Mouse (Mus musculus) embryonic facial prominence, embryonic 11.5 days (tissue): ENCODE measurements at regions not wholly inside any gene's neighbourhood (a gene's known extent, or its start where the extent isn't known, plus 50 kb on each side); places are given as distances from the start of the nearest gene placed in this dataset.
A peak's percentile ranks its signal among the peaks of the same experiment; 100 is the strongest.

Experiments used
- ATAC-seq: fragments of 200-750 bp; cut with Nextera tagmentation; replicated peaks from 2 replicates; pipeline ENCODE4 v1.8.0; 2017; ENCODE audit warnings: low read depth; ENCODE audit not compliant: insufficient number of reproducible peaks, low FRiP score, low TSS enrichment
- DNase-seq: peaks from one replicate; pipeline ENCODE4 v3.0.0-alpha.2; 2015; ENCODE audit warnings: low spot score
- H3K27ac ChIP-seq: fragments of 300-500 bp; sonication (generic); replicated peaks from 2 replicates; pipeline ENCODE4 v1.5.1; 2014; ENCODE audit warnings: mild to moderate bottlenecking, low read depth, low read length, control low read depth
- H3K27me3 ChIP-seq: fragments of 300-500 bp; sonication (generic); 2 replicates; pipeline ENCODE4 v1.6.1; 2014; ENCODE audit warnings: mild to moderate bottlenecking, low read length, moderate library complexity, mixed read lengths; ENCODE audit not compliant: control insufficient read depth, insufficient read depth
- H3K36me3 ChIP-seq: fragments of 300-500 bp; sonication (generic); replicated peaks from 2 replicates; pipeline ENCODE4 v1.6.1; 2014; ENCODE audit warnings: low read depth, mild to moderate bottlenecking, low read length, moderate library complexity, mixed read lengths; ENCODE audit not compliant: control insufficient read depth, insufficient read depth
- H3K4me1 ChIP-seq: fragments of 300-500 bp; sonication (generic); 2 replicates; pipeline ENCODE4 v1.6.1; 2014; ENCODE audit warnings: low read length, mixed read lengths; ENCODE audit not compliant: control insufficient read depth, insufficient read depth
- H3K4me2 ChIP-seq: fragments of 300-500 bp; sonication (generic); 2 replicates; pipeline ENCODE4 v1.6.1; 2014; ENCODE audit warnings: low read depth, mild to moderate bottlenecking, control low read depth, low read length, moderate library complexity
- H3K4me3 ChIP-seq: fragments of 300-500 bp; sonication (generic); 2 replicates; pipeline ENCODE4 v1.5.1; 2014; ENCODE audit warnings: low read depth, low read length, control low read depth
- H3K9ac ChIP-seq: fragments of 300-500 bp; sonication (generic); replicated peaks from 2 replicates; pipeline ENCODE4 v1.6.1; 2014; ENCODE audit warnings: mild to moderate bottlenecking, control low read depth, low read length
- H3K9me3 ChIP-seq: fragments of 300-500 bp; sonication (generic); replicated peaks from 2 replicates; pipeline ENCODE4 v1.6.1; 2016; ENCODE audit warnings: mild to moderate bottlenecking, low read length, inconsistent platforms, mixed read lengths; ENCODE audit not compliant: control insufficient read depth
- WGBS: fragments of 180-500 bp; shearing (Covaris S2); extraction: QIAGEN DNeasy Blood & Tissue Kit; methylation state at CpG from one replicate; pipeline ENCODE4 v1.1.7; 2014; 5-methylcytosine and 5-hydroxymethylcytosine counted together

GRCm38 (mm10) chr7:68568127-68568510 is 180.9 kb downstream of the Arrdc4 start:
- 90% methylated on average over 9 of the region's 9 CpGs for WGBS
- Histone ChIP-seq H3K9me3 (no peaks in the 10 kb centered on the region), H3K4me1 (no peaks in the 10 kb centered on the region), H3K36me3 (no peaks in the 10 kb centered on the region), H3K27me3 (no peaks in the 10 kb centered on the region), H3K27ac (no peak overlapping the region), H3K9ac (no peak overlapping the region), H3K4me3 (no peak overlapping the region), H3K4me2 (no peak overlapping the region)
- DNase-seq (no peak), ATAC-seq (no peak)

GRCm38 (mm10) chr7:68567452-68568126 is 181.5 kb downstream of the Arrdc4 start:
- H3K27me3 ChIP-seq = no peaks in the 10 kb centered on the region
- no peaks in the 10 kb centered on the region for H3K4me1 ChIP-seq
- no peak for ATAC-seq
- no peak overlapping the region for H3K4me3 ChIP-seq
- 69% methylated on average over 3 of the region's 3 CpGs for WGBS
- H3K9ac ChIP-seq = no peak overlapping the region
- no peak for DNase-seq
- no peaks in the 10 kb centered on the region for H3K9me3 ChIP-seq
- H3K4me2 ChIP-seq = no peak overlapping the region
- H3K27ac ChIP-seq = no peak overlapping the region
- no peaks in the 10 kb centered on the region for H3K36me3 ChIP-seq

DNA sequence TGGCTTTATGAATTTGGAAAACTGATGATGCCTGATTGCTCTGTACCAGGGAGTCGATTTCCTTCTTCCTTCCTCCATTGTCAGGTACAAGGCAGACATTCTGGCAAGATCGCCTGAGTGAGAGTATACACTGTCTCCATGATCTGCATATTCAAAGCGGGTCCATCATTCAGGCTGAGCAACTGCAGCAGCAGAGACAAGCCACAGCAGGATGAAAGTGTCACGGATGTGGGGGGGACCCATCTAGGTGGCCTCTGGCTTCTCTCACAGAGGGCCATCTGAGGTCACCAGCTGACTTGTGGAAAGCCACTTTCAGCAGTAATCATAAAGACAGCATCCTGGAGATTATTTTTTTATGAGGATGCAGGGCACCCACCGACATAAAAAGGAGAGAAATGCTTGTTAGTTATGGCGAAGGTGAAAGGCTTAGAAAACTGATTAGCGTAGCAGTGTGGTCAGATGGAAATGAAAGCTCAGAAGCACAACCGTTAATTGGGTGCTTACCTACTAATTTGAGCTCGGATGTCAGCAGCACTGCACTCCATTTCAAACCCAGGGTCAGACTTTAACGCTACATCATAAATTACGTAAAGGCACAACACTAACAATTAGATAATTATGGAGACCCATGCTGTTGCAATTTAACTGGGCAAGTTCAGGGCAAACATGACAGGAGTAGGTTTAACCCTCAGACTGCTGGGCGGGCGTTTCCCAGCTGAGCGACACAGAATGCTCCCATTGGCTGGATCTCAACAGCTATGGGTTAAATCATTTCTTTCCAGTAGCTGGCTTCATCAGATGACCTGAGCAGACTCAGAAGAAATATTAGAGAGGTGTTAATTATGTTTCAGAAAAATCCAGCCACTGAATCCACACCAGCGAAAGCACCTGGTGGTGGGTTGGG is 189.3 kb downstream of the Arrdc4 start:
- ATAC-seq (no peak), DNase-seq (peak; percentile 35)
- H3K4me2 ChIP-seq = no peak overlapping the region
- H3K9ac ChIP-seq = no peak overlapping the region
- H3K36me3 ChIP-seq = no peaks in the 10 kb centered on the region
- no peaks in the 10 kb centered on the region for H3K4me1 ChIP-seq
- WGBS = 54% methylated on average over 15 of the region's 15 CpGs
- no peak overlapping the region for H3K4me3 ChIP-seq
- H3K9me3 ChIP-seq = no peaks in the 10 kb centered on the region
- H3K27ac ChIP-seq = no peak overlapping the region
- no peaks in the 10 kb centered on the region for H3K27me3 ChIP-seq

DNA sequence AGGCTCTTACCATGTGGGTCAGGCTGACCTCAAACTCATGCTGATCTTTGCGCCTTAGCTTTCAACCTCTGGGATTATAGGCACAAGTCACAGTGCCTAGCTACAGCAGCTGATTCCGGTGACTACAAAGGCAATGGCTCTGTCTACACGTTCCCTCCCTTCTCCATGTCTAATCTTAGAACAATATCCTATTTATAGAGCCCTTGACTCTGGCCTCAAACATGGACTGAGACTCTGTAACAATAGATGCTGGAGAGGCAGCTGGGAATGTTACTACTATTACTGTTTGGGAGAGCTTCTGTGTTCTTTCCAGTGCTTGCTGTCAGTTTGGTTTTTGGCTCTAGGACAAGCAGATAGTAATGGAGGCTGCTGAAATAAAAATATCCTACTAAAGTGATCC is 198.7 kb downstream of the Arrdc4 start:
- Histone ChIP-seq H3K27me3 (no peaks in the 10 kb centered on the region), H3K4me3 (no peak overlapping the region), H3K36me3 (no peaks in the 10 kb centered on the region), H3K27ac (no peak overlapping the region), H3K4me1 (no peaks in the 10 kb centered on the region), H3K9ac (no peak overlapping the region), H3K4me2 (no peak overlapping the region), H3K9me3 (no peaks in the 10 kb centered on the region)
- no peak for DNase-seq
- WGBS = 57% methylated on average over 3 of the region's 3 CpGs
- no peak for ATAC-seq

DNA sequence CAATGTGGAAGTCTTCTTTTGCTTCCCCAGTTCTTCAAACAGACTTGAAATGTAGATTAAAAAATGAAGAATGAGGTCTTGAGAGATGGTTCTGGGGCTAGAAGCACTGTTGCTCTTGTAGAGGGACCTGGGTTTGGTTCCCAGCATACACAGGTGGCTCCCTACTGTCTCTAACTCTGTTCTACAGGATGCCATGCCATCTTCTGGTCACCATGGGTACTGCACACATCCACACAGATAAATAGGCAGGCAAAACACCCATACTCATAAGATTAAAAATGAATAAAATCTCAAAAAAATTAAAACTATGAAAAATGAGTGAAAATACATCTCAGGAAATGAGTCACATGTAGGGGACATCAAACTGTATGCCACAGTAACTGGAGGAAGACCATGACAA is 200.9 kb downstream of the Arrdc4 start:
- Histone ChIP-seq H3K9me3 (no peaks in the 10 kb centered on the region), H3K27me3 (no peaks in the 10 kb centered on the region), H3K4me2 (no peak overlapping the region), H3K9ac (no peak overlapping the region), H3K36me3 (no peaks in the 10 kb centered on the region), H3K4me1 (no peaks in the 10 kb centered on the region), H3K27ac (no peak overlapping the region), H3K4me3 (no peak overlapping the region)
- ATAC-seq (no peak), DNase-seq (no peak)

DNA sequence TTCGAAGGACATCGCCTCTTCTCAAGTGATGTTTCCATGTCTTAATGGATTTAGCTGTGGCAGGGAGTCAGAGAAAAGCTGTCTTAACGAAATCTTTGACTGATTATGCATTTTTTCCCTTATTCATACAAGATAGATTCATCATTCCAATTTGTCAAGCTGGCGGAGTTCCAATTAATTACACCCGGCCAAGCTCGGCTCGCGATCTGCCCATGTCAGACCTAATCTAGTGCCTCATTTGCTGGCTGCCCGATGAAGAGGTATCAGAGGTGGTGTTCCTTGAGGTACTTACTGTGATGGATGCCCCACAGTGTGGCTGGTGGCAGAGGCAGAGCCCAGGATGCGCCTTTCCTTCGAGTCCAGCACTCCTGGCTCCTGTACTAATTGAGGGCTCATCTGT is 204.9 kb downstream of the Arrdc4 start:
- 89% methylated on average over 11 of the region's 11 CpGs for WGBS
- H3K27me3 ChIP-seq = no peaks in the 10 kb centered on the region
- DNase-seq (no peak), ATAC-seq (no peak)
- H3K27ac ChIP-seq = no peak overlapping the region
- no peak overlapping the region for H3K9ac ChIP-seq
- no peak overlapping the region for H3K4me3 ChIP-seq
- no peaks in the 10 kb centered on the region for H3K36me3 ChIP-seq
- H3K4me2 ChIP-seq = no peak overlapping the region
- no peaks in the 10 kb centered on the region for H3K4me1 ChIP-seq
- H3K9me3 ChIP-seq = no peaks in the 10 kb centered on the region

DNA sequence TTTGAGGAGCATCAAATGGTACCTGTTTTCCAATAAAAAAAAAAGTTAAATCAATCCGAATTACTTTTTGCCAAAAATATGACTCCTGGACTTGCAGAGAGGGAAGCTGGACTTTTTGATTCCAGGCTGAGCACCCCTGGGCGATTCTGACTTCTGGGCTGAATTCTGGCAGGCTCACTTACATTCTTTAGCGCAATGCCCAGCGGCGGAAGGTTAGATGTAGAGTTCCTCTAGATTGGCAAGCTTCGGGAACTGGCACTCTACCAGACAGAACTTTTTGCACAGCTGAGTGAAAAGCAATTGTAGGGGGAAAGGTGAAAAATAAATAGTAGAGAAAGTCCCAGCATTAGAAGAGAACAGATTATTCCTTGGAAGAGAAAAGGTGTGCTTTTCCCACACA is 235.5 kb downstream of the Fam169b start:
- DNase-seq = no peak
- 87% methylated on average over 6 of the region's 6 CpGs for WGBS
- Histone ChIP-seq H3K9ac (no peak overlapping the region), H3K4me1 (no peaks in the 10 kb centered on the region), H3K9me3 (no peaks in the 10 kb centered on the region), H3K4me3 (no peak overlapping the region), H3K27me3 (no peaks in the 10 kb centered on the region), H3K4me2 (no peak overlapping the region), H3K27ac (no peak overlapping the region), H3K36me3 (no peaks in the 10 kb centered on the region)
- no peak for ATAC-seq

- ATAC-seq (no peak), DNase-seq (no peak)
- Histone ChIP-seq H3K36me3 (no peaks in the 10 kb centered on the region), H3K4me2 (no peak overlapping the region), H3K27me3 (no peaks in the 10 kb centered on the region), H3K27ac (no peak overlapping the region), H3K9ac (no peak overlapping the region), H3K4me3 (no peak overlapping the region), H3K4me1 (no peaks in the 10 kb centered on the region), H3K9me3 (no peaks in the 10 kb centered on the region)
- 85% methylated on average over 6 of the region's 6 CpGs for WGBS
Observed at GRCm38 (mm10) chr7:68491143-68491810, 217.6 kb downstream of the Fam169b start.
